Mouse (Mus musculus): Measurements from ENCODE around the gene Phf23.

The Phf23 gene

DNA sequence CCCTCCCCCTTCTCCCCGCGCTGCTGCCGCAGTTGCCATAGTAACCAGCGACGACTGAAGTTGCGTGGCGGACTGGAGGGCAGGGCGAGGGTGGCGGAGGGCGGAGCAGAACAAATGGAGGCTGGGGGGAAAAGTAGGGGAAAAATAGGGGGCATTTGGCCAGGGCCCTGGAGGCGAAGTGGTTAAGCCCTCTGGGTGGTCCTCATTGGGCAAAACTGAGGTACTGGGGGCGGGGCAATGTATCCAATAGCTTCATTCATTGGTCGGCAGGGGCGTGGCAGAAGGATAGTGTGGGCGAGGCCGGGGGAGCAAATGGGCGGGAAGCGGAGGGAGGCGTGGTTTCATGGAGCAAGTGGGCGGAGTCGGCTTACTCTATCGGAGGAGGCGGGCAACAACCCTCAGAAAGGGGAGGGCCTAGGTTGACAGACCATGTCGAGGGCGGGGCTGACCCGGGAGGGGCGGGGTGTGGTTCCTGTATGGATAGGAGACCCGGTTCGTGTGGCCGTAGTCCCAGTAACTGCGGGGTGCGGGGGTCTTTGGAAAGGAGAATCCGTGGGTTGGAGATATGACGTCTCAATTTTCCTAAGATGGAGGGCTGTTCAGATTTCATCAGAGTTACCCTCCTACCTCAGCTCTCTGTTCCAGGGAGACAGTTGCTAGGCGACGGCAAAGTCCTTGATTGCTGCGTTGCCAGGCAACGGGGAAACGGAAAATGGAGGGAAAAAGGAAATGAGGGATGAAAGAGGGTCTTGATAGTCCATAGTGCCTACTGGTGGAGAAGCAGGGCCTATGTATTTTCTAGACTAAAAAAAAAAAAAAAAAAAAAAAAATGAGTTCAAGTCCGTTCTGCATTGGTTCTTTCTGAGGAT, 25.9 kb downstream of the Phf23 start:
- DNase-seq (ENCODE audit: low spot score), result peak; percentile 92

DNA sequence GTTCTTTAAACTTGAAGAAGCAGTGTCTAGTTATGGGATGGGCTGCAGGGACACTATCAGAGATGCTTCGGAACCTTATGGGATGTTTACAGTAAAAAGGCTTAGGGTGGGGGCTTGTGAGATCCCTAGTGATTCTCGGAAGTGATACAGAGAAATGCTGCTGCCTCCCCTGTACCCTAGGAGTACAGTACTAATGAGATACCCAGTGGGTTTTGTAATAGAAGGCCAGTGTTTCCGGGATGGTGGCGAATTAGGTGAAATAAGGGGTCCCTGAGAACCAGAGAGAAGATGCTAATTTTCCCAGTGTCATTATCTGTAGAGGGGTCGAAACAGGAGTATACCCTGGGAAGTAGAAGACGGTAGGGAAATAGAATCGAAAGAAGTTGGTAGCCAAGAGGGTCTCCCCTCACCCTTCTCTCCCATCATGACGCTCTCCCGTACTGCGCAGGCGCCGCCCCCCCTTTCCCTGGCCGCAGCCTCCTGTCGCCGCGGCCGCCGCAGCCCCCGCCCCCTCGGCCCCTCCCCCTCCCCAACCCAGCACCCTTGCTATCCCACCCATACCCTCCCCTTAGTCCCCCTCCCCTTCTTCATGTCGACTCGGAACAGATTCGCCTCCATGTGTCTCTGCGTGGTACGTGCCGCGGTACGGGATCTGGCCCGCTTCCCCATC, 28.0 kb downstream of the Phf23 start:
- no peak for DNase-seq (ENCODE audit: low spot score)

DNA sequence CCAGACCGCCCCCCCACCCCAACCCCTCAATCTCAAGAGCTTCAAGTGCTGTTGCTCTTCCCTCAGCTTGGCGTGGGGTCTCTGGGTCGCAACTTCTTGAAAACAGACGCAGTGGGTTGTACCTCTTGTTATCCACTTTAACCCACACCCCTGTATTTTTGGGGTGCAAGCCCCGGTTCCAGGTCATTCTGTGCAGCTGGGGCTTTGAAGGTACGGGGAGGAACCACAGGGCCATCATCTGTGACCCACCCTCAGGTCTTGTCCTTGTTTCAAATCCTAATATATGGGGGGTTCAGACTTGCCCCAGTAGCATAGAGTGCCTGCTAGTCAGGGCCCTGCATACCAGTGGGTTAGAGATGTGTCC, 28.6 kb downstream of the Phf23 start:
- no peak for DNase-seq (ENCODE audit: low spot score)

DNA sequence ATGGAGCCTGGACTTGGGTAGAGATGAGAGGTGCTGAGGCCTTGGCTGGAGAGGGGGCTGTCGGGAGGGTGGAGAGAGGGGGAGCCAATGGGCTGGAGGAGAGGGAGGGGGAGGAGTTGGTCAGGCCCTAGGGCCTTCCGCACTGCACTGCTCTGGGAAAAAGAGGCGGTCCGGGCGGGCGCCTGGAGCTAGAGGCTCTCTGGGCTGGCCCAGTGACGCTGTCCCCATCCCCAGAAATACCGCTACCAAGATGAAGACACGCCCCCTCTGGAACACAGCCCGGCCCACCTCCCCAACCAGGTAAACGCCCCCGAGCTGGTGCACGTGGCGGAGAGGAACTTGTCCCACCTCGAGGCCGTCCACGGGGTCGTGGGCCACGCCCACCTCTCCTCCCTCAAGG, 31.1 kb downstream of the Phf23 start:
- DNase-seq (ENCODE audit: low spot score), result no peak

DNA sequence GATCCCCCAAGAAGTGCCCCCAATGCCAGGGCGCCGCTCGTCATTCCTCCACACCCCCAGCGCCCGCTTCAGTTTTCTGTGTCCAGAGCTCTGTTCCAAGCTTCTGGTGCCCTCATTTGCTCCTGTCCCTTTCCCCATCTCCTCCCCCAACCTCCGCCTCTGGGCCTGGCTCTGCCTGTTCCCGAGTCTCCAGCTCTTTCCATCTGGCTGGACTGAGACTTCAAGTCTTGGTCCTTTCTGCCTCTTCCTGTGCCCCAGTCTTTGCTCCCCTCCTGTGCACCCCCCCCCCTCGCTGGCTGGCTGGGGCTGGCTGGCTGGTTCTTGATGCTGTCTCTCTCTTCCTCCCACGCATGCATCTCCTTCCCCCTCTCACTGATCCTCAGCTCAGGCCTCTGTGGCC, 31.8 kb downstream of the Phf23 start:
- DNase-seq (ENCODE audit: low spot score), result peak; percentile 50

DNA sequence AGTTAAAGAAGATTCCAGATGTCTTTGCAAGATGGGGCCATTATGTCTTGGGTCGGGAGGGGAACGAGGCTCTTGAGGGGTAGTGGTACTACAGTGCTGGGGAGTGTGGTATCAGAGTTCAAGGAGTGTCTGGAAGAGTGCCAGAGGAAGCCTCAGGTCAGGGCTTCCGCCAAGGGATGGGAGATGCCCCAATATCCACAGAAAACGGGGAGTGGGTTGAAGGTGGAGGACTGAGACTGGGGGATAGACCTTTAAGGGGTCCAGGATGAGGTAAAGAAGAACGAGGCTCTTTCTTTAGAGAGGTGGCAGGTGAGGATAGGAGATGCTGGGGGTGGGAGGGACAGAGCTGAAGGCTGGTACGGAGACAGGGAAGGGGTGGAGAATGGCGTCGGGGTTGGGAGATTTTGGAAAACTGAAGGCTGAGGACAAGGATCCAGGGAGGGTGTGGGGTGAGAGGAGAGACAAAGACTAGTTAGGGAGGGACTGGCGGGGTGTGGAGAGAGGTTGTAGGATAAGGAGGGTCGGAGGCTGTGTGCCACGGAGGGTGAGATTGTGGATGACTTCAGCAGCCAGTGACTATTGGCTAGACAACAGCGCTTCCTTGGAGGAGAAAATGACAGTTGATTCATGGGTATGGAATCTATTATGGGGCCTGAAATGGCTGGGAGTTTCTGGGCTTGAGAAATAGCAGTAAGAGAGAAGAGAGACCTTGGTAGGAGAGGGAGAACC, 33.0 kb downstream of the Phf23 start:
- DNase-seq (ENCODE audit: low spot score), result no peak

DNA sequence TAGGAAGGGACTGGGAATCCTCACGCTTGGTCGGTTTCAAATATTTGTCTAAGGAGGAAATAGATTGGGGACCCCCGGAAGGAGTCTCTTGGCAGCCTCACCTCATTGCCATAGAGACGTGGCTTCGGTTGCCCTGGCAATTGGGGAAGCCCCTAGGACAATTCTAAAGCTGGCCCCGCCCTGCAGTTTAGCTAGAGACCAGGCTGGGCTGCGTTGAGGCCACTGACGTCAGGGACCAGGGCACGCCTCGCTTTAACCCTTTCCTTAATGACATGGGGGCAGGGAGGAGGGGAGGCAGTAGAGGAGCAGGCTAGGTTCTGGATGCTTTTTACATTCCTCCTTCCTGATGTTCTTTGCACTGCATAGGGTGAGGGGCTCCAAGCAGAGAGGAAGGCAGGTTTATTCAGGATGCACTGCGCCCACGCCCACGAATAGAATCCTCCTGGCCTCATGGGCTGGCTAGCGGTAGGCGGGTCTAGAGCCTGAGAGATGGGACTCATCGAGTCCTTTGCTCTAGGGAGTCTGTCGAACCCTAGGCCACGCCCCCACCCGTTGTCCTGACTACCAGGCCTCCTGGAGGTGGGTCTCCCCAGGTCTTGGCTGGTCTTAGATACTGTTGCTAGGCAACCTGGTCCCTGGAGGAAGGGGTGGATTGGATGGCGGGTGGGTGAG, 33.7 kb downstream of the Phf23 start:
- peak; percentile 93 for DNase-seq (ENCODE audit: low spot score)

DNA sequence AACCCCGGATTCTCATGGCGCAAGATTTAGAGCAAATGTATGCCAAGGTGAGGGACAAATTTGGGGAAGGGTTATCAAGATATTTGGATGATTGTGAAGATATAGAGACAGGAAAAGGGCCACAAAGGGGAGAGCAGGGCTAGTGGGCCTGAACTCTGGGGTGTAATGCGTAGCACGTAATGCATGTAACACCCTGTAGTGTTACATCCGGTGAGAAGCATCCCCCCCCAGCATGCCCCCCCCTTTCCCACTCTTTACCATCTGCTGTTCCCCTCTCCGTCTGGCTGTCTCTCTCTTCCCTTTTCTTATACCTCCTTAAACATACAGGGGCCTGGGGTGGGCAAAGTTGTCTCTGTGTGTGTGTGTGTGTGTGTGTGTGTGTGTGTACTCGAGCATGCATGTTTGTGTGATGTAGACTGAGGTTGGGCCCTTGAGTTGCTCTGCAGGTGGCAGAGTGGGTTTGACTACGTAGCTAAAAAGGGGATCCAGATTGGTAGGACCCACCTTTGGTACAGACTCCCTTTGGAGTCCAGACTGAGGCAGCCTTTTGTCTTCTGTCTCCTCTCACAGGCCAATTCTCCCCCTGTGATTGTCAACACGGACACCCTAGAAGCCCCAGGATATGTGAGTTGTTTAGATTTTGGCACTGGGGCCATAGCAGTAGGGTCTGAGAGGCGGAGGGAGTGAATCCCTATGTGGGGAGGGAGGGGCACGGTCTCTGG, 34.4 kb downstream of the Phf23 start:
- no peak for DNase-seq (ENCODE audit: low spot score)

DNA sequence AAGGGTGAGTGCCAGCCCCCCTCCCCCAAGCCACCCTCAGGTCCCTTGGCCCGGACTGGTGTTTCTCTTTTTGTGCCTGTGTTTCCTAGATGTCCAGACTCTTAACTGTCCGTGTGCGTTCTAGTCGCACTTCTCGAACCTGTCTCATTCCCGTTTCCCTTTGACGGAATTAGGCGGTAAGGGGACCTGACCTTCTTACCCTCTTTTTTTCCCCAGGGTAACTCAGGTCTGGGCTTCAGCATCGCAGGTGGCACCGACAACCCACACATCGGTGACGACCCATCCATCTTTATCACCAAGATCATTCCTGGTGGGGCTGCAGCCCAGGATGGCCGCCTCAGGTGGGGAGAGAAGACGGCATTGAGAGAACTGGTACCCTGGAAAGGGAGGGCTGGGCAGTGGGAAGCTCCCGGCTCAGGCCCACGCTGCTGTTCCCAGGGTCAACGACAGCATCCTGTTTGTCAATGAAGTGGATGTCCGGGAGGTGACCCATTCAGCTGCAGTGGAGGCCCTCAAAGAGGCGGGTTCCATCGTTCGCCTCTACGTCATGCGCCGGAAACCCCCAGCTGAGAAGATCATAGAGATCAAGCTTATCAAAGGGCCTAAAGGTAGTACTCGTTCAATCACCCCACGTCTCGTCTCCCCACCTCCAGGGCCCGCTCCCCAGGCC, 35.2 kb downstream of the Phf23 start:
- no peak for DNase-seq (ENCODE audit: low spot score)

DNA sequence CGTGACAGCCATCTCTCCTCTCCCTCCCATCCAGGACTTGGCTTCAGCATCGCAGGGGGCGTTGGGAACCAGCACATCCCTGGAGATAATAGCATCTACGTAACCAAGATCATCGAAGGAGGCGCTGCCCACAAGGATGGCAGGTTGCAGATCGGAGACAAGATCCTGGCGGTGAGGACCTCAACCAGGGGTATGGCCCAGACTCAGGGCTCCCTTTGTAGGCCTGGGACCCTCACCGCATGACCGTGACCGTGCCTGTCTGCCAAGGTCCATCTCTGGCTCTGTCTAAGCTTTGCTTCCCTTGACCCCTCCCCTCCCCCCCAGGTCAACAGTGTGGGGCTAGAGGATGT, 35.7 kb downstream of the Phf23 start:
- DNase-seq (ENCODE audit: low spot score), result no peak

DNA sequence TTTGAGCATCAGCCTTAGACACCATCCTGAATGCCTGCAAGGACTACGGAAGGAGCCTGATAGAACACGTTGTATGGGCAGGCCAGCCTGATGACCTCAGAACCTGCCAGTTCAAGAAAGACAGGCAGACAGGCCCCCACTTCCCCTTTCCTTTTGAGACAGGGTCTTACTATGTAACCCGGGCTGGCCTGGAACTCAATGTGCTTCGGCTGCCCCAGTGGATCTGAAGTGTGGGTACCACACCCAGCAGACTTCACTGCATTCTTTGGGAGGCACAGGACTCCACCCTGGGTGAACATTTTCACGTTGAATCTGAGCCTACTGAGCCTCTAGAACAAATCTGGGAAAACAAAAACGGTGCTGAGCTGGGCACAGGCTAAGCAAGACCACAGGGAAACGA, 42.6 kb downstream of the Phf23 start:
- no peak for DNase-seq (ENCODE audit: low spot score)

DNA sequence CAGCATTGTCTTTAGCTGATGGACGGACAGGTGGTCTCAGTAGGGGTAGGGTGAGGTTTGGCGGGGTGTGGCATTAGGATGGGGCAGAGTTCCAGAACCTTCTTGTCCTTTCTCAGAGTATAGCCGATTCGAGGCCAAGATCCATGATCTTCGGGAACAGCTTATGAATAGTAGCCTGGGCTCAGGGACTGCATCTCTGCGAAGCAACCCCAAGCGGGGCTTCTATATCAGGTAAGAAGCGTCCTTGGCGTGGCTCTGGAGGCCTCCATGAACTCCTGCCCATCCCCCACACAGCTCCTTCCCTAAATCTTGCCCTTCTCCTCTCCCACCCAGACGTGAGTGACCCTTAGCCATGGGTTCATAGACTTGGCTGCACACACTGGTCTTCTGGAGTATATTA, 44.1 kb downstream of the Phf23 start:
- no peak for DNase-seq (ENCODE audit: low spot score)

DNA sequence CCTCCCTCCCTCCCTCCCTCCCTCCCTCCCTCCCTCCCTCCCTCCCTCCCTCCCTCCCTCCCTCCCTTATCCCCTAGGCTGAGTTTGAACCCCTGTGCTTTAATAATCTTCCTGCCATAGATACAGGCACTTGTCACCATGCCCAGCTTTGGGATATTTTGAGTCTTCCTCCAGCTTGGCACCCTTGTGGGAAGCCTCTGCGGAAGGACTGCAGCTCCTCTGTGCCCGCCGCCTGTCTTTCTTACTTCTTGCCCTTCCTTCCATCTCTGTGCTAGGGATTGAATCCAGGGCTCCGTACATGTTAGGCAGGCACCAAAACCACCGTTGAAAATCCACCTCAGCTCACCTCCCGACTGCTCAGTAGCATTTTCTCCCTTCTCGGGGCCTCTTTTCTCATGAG, 44.6 kb downstream of the Phf23 start:
- DNase-seq (ENCODE audit: low spot score), result no peak

DNA sequence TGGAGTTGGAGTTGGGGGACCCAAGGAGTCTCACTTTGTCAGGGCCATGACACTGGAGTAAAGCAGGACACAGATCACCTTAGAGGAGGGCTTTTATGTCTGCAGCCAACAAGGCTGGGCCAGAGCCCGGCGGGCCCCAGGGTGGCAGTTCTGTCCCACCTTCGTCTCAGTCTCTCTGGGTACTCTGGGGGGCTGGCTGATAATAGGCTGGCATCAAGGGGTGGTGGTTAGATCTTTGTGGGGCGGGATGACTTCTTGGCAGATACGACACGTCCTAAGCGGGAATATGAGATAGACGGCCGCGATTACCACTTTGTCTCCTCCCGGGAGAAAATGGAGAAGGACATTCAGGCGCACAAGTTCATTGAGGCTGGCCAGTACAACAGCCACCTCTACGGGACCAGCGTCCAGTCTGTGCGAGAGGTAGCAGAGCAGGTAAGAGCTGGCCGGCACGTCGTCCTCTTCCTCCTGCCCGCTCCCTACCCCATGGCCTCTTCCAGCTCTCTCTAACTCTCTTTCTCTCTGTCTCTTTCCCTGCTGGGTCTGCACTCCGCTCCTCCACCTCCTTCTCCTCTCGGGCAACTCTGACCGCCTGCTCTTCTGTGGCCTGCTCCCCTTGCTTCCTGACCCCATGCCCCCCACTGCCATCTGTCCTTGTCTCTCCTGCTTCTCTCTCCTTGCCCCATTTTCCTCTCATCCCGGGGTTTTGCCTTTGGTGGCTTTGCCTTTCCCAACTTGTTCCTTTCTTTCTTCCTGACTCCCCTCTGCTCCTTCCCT, 46.9 kb downstream of the Phf23 start:
- no peak for DNase-seq (ENCODE audit: low spot score)

DNA sequence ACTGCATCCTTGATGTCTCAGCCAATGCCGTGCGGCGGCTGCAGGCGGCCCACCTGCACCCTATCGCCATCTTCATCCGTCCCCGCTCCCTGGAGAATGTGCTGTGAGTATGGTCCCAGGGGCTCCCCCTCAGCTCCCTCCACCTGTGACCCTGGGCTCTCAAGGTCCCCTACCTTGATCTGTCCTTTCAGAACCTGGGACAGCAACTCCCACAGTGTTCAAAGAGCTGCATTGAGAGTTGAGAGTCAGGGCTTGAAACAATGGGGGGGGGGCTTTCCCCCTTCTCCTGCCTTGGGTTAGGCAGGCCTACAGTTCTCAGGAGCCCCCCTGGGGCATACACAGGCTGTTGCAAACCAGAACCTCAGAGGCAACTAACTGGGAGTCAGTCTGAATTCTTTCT, 48.1 kb downstream of the Phf23 start:
- DNase-seq (ENCODE audit: low spot score), result no peak

DNA sequence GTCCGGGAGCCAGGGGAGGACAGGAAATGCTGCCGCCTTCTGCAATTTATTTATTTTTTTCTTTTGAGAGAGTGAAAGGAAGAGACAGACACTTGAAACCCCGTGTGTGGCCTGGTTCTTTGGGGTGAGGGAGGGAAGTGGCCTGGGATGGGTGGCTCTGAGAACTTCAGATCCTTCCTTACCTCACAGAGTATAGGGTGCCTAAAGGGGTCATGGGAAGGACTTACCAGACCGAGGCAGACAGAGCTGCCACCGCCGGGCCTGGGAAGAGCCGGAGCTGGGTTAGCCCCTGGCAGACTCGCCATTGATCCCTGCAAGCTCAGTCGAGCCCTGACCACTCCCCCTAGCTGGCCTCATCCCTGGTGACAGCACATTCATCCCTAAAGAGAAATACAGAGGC, 49.9 kb downstream of the Phf23 start:
- no peak for DNase-seq (ENCODE audit: low spot score)

DNA sequence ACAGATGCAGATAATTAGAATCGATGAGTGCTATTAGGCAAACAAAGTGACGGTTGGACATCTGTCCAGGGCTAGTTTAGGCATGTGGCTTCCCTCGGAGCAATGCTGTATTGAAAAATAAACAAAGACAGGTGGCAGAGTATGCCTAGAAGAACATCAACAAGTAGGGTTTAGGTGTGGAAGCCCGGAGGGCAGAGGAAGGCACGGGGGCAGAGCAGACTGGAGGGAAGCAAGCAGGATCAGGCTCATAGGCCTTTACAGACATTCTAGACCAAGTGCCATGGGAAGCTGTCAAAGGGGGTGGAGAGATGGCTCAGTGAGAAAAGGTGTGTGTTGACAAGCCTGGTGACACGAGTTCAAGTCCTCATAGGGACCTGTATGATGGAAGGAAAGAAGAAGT, 53.8 kb downstream of the Phf23 start:
- DNase-seq (ENCODE audit: low spot score), result no peak

All from T-cell, adult 2 months (primary cell).